Mouse (Mus musculus) C2C12 (cell line): ENCODE results near the gene Rnf220. TPM values are rescaled to one million over a fixed set of nuclear protein-coding genes. Genes with fewer than 3 reads are reported as not detected.

Source experiments
- H3K27me3 ChIP-seq: one replicate; pipeline ENCODE4 v1.6.1; 2011; ENCODE audit not compliant: control insufficient read depth, insufficient read depth, insufficient read length
- H3K36me3 ChIP-seq: one replicate; pipeline ENCODE4 v1.6.1; 2011; ENCODE audit not compliant: control insufficient read depth, insufficient read depth
- H3K4me3 ChIP-seq: one replicate; pipeline ENCODE4 v1.5.1; 2011; ENCODE audit warnings: mild to moderate bottlenecking, control low read depth; ENCODE audit not compliant: poor library complexity, insufficient read depth, severe bottlenecking
- H3K79me2 ChIP-seq: one replicate; pipeline ENCODE4 v1.6.1; 2011; ENCODE audit not compliant: control insufficient read depth, insufficient read depth
- H3K79me3 ChIP-seq: one replicate; pipeline ENCODE4 v1.6.1; 2011; ENCODE audit warnings: low read depth, control low read depth
- H3ac ChIP-seq: one replicate; pipeline ENCODE3; 2011; ENCODE audit warnings: low read depth; ENCODE audit not compliant: control insufficient read depth, insufficient read length
- CEBPB ChIP-seq: IDR thresholded peaks from one replicate; pipeline ENCODE4 v1.6.1; 2011; ENCODE audit warnings: low read depth, mild to moderate bottlenecking, control low read depth, moderate library complexity
- CTCF ChIP-seq: IDR thresholded peaks from one replicate; pipeline ENCODE4 v1.5.1; 2011; ENCODE audit not compliant: control insufficient read depth, insufficient read depth, insufficient read length
- FOSL1 ChIP-seq: IDR thresholded peaks from one replicate; pipeline ENCODE4 v1.8.0; 2011; ENCODE audit warnings: mild to moderate bottlenecking, low read length; ENCODE audit not compliant: poor library complexity, insufficient read depth, severe bottlenecking
- MAX ChIP-seq: IDR thresholded peaks from one replicate; pipeline ENCODE4 v1.6.1; 2011; ENCODE audit warnings: mild to moderate bottlenecking, control low read depth
- MYOD1 ChIP-seq: IDR thresholded peaks from one replicate; pipeline ENCODE4 v1.6.1; 2011; ENCODE audit warnings: low read depth; ENCODE audit not compliant: control insufficient read depth, insufficient read length
- MYOG ChIP-seq: IDR thresholded peaks from one replicate; pipeline ENCODE4 v1.6.1; 2011; ENCODE audit not compliant: control insufficient read depth, insufficient read length; ENCODE audit errors: extremely low read depth
- USF1 ChIP-seq: IDR thresholded peaks from one replicate; pipeline ENCODE4 v1.6.1; 2011; ENCODE audit warnings: low read depth, mild to moderate bottlenecking, control low read depth, moderate library complexity
- polyA plus RNA-seq: library from polyadenylated mRNA; unstranded; fragments of >200 nt; fragmentation: generic; extraction: Trizol; gene quantifications from one replicate; pipeline ENCODE4 v1.2.1, GENCODE M21; 2012; ENCODE audit warnings: missing spikeins

Gene Rnf220
- polyA plus RNA-seq, 1 experiment = 61.2 TPM

- Histone ChIP-seq H3ac (no peak overlapping the region), H3K79me2 (no peaks in the 10 kb centered on the region), H3K79me3 (no peaks in the 10 kb centered on the region), H3K4me3 (no peak overlapping the region), H3K27me3 (no peaks in the 10 kb centered on the region), H3K36me3 (no peaks in the 10 kb centered on the region)
- TF ChIP-seq MAX = no peak
- TF ChIP-seq MYOD1 = no peak
- TF ChIP-seq USF1 = no peak
- no peak for TF ChIP-seq MYOG
- TF ChIP-seq FOSL1 = no peak
- TF ChIP-seq CEBPB = no peak
- no peak for TF ChIP-seq CTCF
These were observed 116.3 kb downstream of the Rnf220 start for GRCm38 (mm10) chr4:117380558-117380935.

DNA sequence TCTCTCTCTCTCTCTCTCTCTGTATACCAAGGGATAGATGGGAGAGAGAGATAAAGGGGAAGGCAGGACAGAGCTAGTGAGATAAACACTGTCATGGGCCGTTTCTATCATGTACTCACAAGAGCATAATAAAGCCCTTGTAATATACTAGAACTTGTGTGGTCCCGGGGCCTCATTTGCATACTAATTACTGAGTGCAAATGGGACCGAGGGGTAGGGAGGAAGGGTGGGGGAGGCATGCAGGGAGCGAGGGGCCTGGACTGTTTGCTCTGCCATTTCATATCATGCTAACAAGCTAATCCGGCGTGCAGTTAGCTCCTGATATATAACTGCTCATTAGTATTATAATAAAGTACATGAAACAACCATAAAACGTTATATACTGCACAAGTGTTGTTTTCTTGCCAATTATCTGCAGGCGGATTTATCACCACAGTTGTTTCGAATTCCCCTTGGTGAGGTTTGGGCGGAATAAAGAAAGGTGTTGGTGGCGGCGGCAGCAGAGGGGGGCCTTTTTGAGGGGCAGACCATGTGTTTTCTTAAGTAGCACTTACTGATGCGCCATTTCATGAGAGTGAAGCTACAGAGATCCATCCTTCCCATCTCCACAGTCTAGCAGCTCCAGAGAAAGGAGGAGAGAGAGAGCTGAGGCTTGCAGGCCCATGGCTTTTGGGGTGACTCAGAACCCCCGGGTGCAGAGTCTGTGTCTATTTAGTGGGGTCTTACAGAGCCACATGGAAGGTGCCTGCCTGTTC, 116.9 kb downstream of the Rnf220 start:
- no peak for TF ChIP-seq CEBPB
- TF ChIP-seq USF1 = no peak
- no peak for TF ChIP-seq MYOD1
- TF ChIP-seq MAX = no peak
- no peak for TF ChIP-seq CTCF
- TF ChIP-seq MYOG = no peak
- TF ChIP-seq FOSL1 = no peak
- Histone ChIP-seq H3K27me3 (no peaks in the 10 kb centered on the region), H3K4me3 (no peak overlapping the region), H3K79me2 (no peaks in the 10 kb centered on the region), H3ac (no peak overlapping the region), H3K79me3 (no peaks in the 10 kb centered on the region), H3K36me3 (no peaks in the 10 kb centered on the region)

DNA sequence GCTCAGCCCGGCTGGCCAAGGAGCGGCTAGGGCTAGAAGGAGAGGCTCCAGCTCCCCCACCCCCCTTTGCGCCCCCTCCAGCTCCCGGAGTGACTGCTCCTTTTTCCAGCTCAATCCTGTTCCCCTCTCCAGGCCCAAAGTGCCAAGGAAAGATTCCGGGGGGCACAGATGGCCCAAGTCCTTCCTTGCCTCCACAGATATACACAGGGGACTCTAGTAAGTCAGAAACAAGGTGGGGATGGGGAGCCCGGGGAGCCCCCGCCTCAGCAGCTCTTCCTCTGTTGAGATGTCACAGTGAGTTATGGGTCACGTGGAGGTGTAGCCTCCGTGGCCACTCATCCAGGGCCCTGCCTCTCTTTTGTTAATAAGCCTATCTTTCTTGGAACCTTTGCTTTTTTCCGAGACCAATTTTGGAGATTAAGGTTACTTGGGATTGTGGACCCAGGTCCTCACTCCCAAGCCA, 122.7 kb downstream of the Rnf220 start:
- no peak overlapping the region for H3K4me3 ChIP-seq
- H3K27me3 ChIP-seq = no peaks in the 10 kb centered on the region
- no peaks in the 10 kb centered on the region for H3K36me3 ChIP-seq
- H3ac ChIP-seq = no peak overlapping the region
- H3K79me2 ChIP-seq = no peaks in the 10 kb centered on the region
- TF ChIP-seq CEBPB (no peak), FOSL1 (no peak), MYOD1 (no peak), MAX (no peak), USF1 (no peak), MYOG (no peak), CTCF (no peak)
- no peaks in the 10 kb centered on the region for H3K79me3 ChIP-seq

GRCm38 (mm10) chr4:117373324-117374077, 123.4 kb downstream of the Rnf220 start:
- TF ChIP-seq MYOD1 (no peak), FOSL1 (no peak), USF1 (no peak), CTCF (no peak), MYOG (no peak), MAX (no peak), CEBPB (no peak)
- Histone ChIP-seq H3ac (no peak overlapping the region), H3K79me3 (no peaks in the 10 kb centered on the region), H3K27me3 (no peaks in the 10 kb centered on the region), H3K79me2 (no peaks in the 10 kb centered on the region), H3K36me3 (no peaks in the 10 kb centered on the region), H3K4me3 (no peak overlapping the region)

DNA sequence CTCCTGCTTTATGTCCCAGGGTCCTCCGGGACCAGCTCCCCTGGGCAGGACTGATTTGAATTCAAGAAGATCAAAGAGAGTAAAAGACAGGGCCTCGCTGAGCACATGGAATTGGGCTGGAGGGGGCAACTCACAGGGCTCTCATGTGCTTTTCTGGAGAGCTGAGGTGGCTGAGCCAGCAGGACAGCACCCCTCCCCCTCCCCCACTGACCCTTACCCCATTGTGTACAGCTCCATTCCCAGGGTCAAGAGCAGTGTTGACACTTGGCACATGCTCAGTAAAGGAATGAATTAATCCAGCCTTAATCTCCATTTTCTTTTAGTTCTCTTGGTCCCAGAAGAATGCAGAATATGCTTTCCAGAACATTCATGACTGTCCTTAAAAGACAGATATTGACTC, 125.0 kb downstream of the Rnf220 start:
- no peak for TF ChIP-seq USF1
- no peak for TF ChIP-seq CTCF
- no peak for TF ChIP-seq FOSL1
- no peak for TF ChIP-seq MYOG
- TF ChIP-seq MYOD1 = no peak
- TF ChIP-seq MAX = no peak
- TF ChIP-seq CEBPB = no peak
- H3K27me3 ChIP-seq = peaks cover 4% of the 10 kb centered on the region

More for the DNA sequence above, 125.0 kb downstream of the Rnf220 start:
- no peaks in the 10 kb centered on the region for H3K79me2 ChIP-seq
- H3K36me3 ChIP-seq = no peaks in the 10 kb centered on the region
- no peaks in the 10 kb centered on the region for H3K79me3 ChIP-seq
- H3K4me3 ChIP-seq = no peak overlapping the region
- no peak overlapping the region for H3ac ChIP-seq
